Mouse (Mus musculus) MEL (cell line): ENCODE data around the gene Lnx1. TPM values are rescaled to one million over a fixed set of nuclear protein-coding genes. Genes with fewer than 3 reads are reported as not detected.

ENCODE experiments used
- DNase-seq: peaks from one replicate; pipeline ENCODE4 v3.0.0; 2011; ENCODE audit warnings: low read depth, low spot score
- H3K27ac ChIP-seq: 2 replicates; pipeline ENCODE4 v1.5.1; 2012; ENCODE audit warnings: low read depth, mild to moderate bottlenecking, control low read depth, low read length, moderate library complexity; ENCODE audit not compliant: control insufficient read depth
- H3K27me3 ChIP-seq, 2 experiments: fragments of 150-350 bp in 1 of 2; sonication (generic) in 1 of 2; 2 replicates each; pipeline ENCODE4 v1.6.1; 2012; ENCODE audit warnings: low read length in 2 of 2, mild to moderate bottlenecking in 2 of 2, improper control_type of control experiment in 1 of 2, moderate library complexity in 1 of 2; ENCODE audit not compliant: insufficient read depth in 2 of 2, control insufficient read depth in 1 of 2
- H3K36me3 ChIP-seq, 2 experiments: 2 replicates each; pipeline ENCODE4 v1.6.1; 2012 to 2014; ENCODE audit warnings: low read length in 2 of 2, improper control_type of control experiment in 1 of 2, inconsistent platforms in 1 of 2, mild to moderate bottlenecking in 1 of 2; ENCODE audit not compliant: insufficient read depth in 2 of 2, control insufficient read depth in 1 of 2
- H3K4me1 ChIP-seq, 2 experiments: fragments of 150-350 bp in 1 of 2; sonication (generic) in 1 of 2; 2 replicates each; pipeline ENCODE4 v1.6.1; 2012; ENCODE audit warnings: low read length in 2 of 2, improper control_type of control experiment in 1 of 2, mild to moderate bottlenecking in 1 of 2; ENCODE audit not compliant: insufficient read depth in 2 of 2, control insufficient read depth in 1 of 2
- H3K4me3 ChIP-seq, 2 experiments: fragments of 150-350 bp in 1 of 2; sonication (generic) in 1 of 2; 2 replicates each; pipeline ENCODE4 v1.5.1; 2012; ENCODE audit warnings: low read depth in 2 of 2, low read length in 2 of 2, mild to moderate bottlenecking in 2 of 2, moderate library complexity in 2 of 2, control low read depth in 1 of 2, improper control_type of control experiment in 1 of 2; ENCODE audit not compliant: control insufficient read depth in 1 of 2, insufficient read depth in 1 of 2
- H3K79me2 ChIP-seq: 2 replicates; pipeline ENCODE4 v1.6.1; 2012; ENCODE audit warnings: mild to moderate bottlenecking, low read length, moderate library complexity; ENCODE audit not compliant: control insufficient read depth, poor library complexity, insufficient read depth
- H3K9ac ChIP-seq: 2 replicates; pipeline ENCODE4 v1.6.1; 2012; ENCODE audit warnings: low read depth, mild to moderate bottlenecking, control low read depth, low read length, moderate library complexity; ENCODE audit not compliant: control insufficient read depth, poor library complexity, severe bottlenecking
- H3K9me3 ChIP-seq: fragments of 150-350 bp; sonication (generic); replicated peaks from 2 replicates; pipeline ENCODE4 v1.6.1; 2012; ENCODE audit warnings: mild to moderate bottlenecking, low read length, improper control_type of control experiment, moderate library complexity; ENCODE audit not compliant: insufficient read depth
- CHD1 ChIP-seq: IDR thresholded peaks from 2 replicates; pipeline ENCODE4 v1.6.1; 2012; ENCODE audit warnings: low read depth, mild to moderate bottlenecking, inconsistent platforms, low read length, improper control_type of control experiment
- CHD2 ChIP-seq: IDR thresholded peaks from 2 replicates; pipeline ENCODE4 v1.6.1; 2011; ENCODE audit warnings: low read length, improper control_type of control experiment
- CTCF ChIP-seq, 3 experiments: IDR thresholded peaks in 2 of 3; conservative IDR thresholded peaks in 1 of 3; 2 replicates each; pipeline ENCODE4 v1.5.1; 2011 to 2012; ENCODE audit warnings: low read length in 3 of 3, low read depth in 2 of 3, mild to moderate bottlenecking in 2 of 3, improper control_type of control experiment in 1 of 3, inconsistent platforms in 1 of 3, mixed read lengths in 1 of 3, moderate library complexity in 1 of 3; ENCODE audit not compliant: control insufficient read depth in 1 of 3, insufficient read depth in 1 of 3, poor library complexity in 1 of 3, severe bottlenecking in 1 of 3
- ETS1 ChIP-seq: IDR thresholded peaks from 2 replicates; pipeline ENCODE4 v1.6.1; 2012; ENCODE audit warnings: low read depth, mild to moderate bottlenecking, inconsistent platforms, low read length, improper control_type of control experiment, moderate library complexity
- GABPA ChIP-seq: IDR thresholded peaks from 2 replicates; pipeline ENCODE4 v1.6.1; 2012; ENCODE audit warnings: low read depth, mild to moderate bottlenecking, inconsistent platforms, low read length, improper control_type of control experiment, moderate library complexity
- GATA1 ChIP-seq: IDR thresholded peaks from 2 replicates; pipeline ENCODE4 v1.6.1; 2011; ENCODE audit warnings: low read depth, low read length, improper control_type of control experiment
- JUND ChIP-seq: IDR thresholded peaks from 2 replicates; pipeline ENCODE4 v1.6.1; 2011; ENCODE audit warnings: low read depth, mild to moderate bottlenecking, improper control_type of control experiment, low read length
- KAT2A ChIP-seq: conservative IDR thresholded peaks from 2 replicates; pipeline ENCODE4 v1.6.1; 2012; ENCODE audit warnings: low read depth, low read length, improper control_type of control experiment, inconsistent platforms
- MAFK ChIP-seq: IDR thresholded peaks from 2 replicates; pipeline ENCODE4 v1.6.1; 2011; ENCODE audit warnings: low read depth, mild to moderate bottlenecking, low read length, improper control_type of control experiment, borderline replicate concordance
- MAZ ChIP-seq: IDR thresholded peaks from 2 replicates; pipeline ENCODE4 v1.6.1; 2012; ENCODE audit warnings: low read depth, mild to moderate bottlenecking, inconsistent platforms, low read length, improper control_type of control experiment
- MXI1 ChIP-seq: IDR thresholded peaks from 2 replicates; pipeline ENCODE4 v1.6.1; 2011; ENCODE audit warnings: mild to moderate bottlenecking, low read depth, low read length, improper control_type of control experiment
- MYB ChIP-seq: IDR thresholded peaks from 2 replicates; pipeline ENCODE4 v1.6.1; 2011; ENCODE audit warnings: mild to moderate bottlenecking, low read depth, low read length, improper control_type of control experiment
- NELFE ChIP-seq: IDR thresholded peaks from 2 replicates; pipeline ENCODE4 v1.6.1; 2011; ENCODE audit warnings: low read depth, low read length, improper control_type of control experiment
- NRF1 ChIP-seq: IDR thresholded peaks from 2 replicates; pipeline ENCODE4 v1.6.1; 2014; ENCODE audit warnings: low read depth, mild to moderate bottlenecking, inconsistent platforms, low read length, improper control_type of control experiment, moderate library complexity; ENCODE audit not compliant: poor library complexity, insufficient read depth, severe bottlenecking
- POLR2A ChIP-seq, 2 experiments: IDR thresholded peaks; 2 replicates each; pipeline ENCODE4 v1.6.1; 2011 to 2012; ENCODE audit warnings: low read length in 2 of 2, mild to moderate bottlenecking in 2 of 2, control low read depth in 1 of 2, improper control_type of control experiment in 1 of 2, low read depth in 1 of 2, moderate library complexity in 1 of 2; ENCODE audit not compliant: control insufficient read depth in 1 of 2, insufficient read depth in 1 of 2, poor library complexity in 1 of 2
- POLR2AphosphoS2 ChIP-seq: IDR thresholded peaks from 2 replicates; pipeline ENCODE4 v1.6.1; 2011; ENCODE audit warnings: low read length, improper control_type of control experiment
- SIN3A ChIP-seq: IDR thresholded peaks from 2 replicates; pipeline ENCODE4 v1.6.1; 2012; ENCODE audit warnings: low read length, improper control_type of control experiment, inconsistent platforms
- TAL1 ChIP-seq: IDR thresholded peaks from 2 replicates; pipeline ENCODE4 v1.6.1; 2012; ENCODE audit warnings: mild to moderate bottlenecking, inconsistent platforms, low read length, moderate library complexity, mixed read lengths
- TCF12 ChIP-seq: IDR thresholded peaks from 2 replicates; pipeline ENCODE4 v1.6.1; 2014; ENCODE audit warnings: low read depth, mild to moderate bottlenecking, inconsistent platforms, low read length, improper control_type of control experiment, moderate library complexity
- USF1 ChIP-seq: IDR thresholded peaks from 2 replicates; pipeline ENCODE4 v1.6.1; 2014; ENCODE audit warnings: low read depth, mild to moderate bottlenecking, inconsistent platforms, low read length, improper control_type of control experiment, moderate library complexity
- ZC3H11A ChIP-seq: IDR thresholded peaks from 2 replicates; pipeline ENCODE4 v1.6.1; 2012; ENCODE audit warnings: low read depth, mild to moderate bottlenecking, inconsistent platforms, low read length, improper control_type of control experiment
- ZKSCAN1 ChIP-seq: IDR thresholded peaks from 2 replicates; pipeline ENCODE4 v1.6.1; 2012; ENCODE audit warnings: low read depth, mild to moderate bottlenecking, inconsistent platforms, low read length, improper control_type of control experiment, moderate library complexity
- ZMIZ1 ChIP-seq: IDR thresholded peaks from 2 replicates; pipeline ENCODE4 v1.6.1; 2012; ENCODE audit warnings: low read depth, mild to moderate bottlenecking, inconsistent platforms, low read length, improper control_type of control experiment, moderate library complexity
- polyA plus RNA-seq, 2 experiments: library from polyadenylated mRNA; stranded (reverse) in 1 of 2; unstranded in 1 of 2; fragments of >175 nt in 1 of 2; fragments of >200 nt in 1 of 2; gene quantifications; 2 replicates each; pipeline versions ENCODE4 v1.2.1 to v1.2.4; 2012; ENCODE audit warnings: low replicate concordance in 2 of 2, low read depth in 1 of 2; ENCODE audit not compliant: insufficient read length in 2 of 2, insufficient read depth in 1 of 2, missing spikeins in 1 of 2
- total RNA-seq: library from RNA; depleted of rRNA; stranded (reverse); fragments of 300-350 nt; gene quantifications from 2 replicates; pipeline ENCODE4 v1.2.3, GENCODE M21; 2012

The Lnx1 gene
- total and polyA plus RNA-seq, 3 experiments: 0.06 TPM; not detected in 2

- H3K4me3 ChIP-seq: no peak overlapping the region
- H3K27ac ChIP-seq: no peak overlapping the region
- no peak for DNase-seq
- H3K79me2 ChIP-seq: no peaks in the 10 kb centered on the region
- no peaks in the 10 kb centered on the region for H3K36me3 ChIP-seq
- no peak overlapping the region for H3K9ac ChIP-seq
- no peaks in the 10 kb centered on the region for H3K4me1 ChIP-seq
- H3K27me3 ChIP-seq: peaks cover 33 to 36% of the 10 kb centered on the region in 2 experiments
- no peaks in the 10 kb centered on the region for H3K9me3 ChIP-seq
- TF ChIP-seq NELFE (no peak), GABPA (no peak), KAT2A (no peak), MYB (no peak), ZMIZ1 (no peak), MAFK (no peak), ETS1 (no peak)
Measured at GRCm38 (mm10) chr5:74632369-74633114, 70.2 kb downstream of the Lnx1 start.

DNA sequence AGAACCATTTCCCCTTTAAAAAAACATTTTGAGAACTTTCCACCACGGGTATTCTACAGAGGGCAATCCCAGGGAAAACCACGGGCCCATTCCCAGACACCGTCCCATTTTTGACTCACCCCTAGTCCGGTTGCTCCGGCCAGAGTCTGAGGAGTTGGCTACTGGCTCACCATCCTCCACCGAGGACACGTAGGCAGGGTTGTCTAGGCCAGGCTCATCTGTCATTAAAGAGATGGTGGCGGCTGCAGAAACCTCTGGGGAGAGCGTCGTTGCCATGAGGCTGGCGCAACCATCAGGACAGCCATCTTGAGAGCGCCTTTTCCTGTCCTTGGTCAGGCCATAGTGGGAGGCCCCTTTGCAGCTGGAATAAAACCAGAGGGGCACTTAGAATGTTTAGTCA is 74.7 kb downstream of the Lnx1 start:
- Histone ChIP-seq H3K4me1 (no peaks in the 10 kb centered on the region), H3K9ac (no peak overlapping the region), H3K27me3 (peaks cover 18 to 24% of the 10 kb centered on the region in 2 experiments), H3K36me3 (no peaks in the 10 kb centered on the region), H3K79me2 (no peaks in the 10 kb centered on the region), H3K4me3 (no peak overlapping the region), H3K9me3 (no peaks in the 10 kb centered on the region), H3K27ac (no peak overlapping the region)
- no peak for TF ChIP-seq TCF12
- no peak for TF ChIP-seq MAZ
- no peak for TF ChIP-seq NELFE
- no peak for TF ChIP-seq JUND
- no peak for TF ChIP-seq GATA1
- no peak for TF ChIP-seq NRF1
- no peak for TF ChIP-seq ZC3H11A
- no peak for TF ChIP-seq TAL1
- TF ChIP-seq USF1: no peak
- no peak for DNase-seq

- no peak overlapping the region for H3K27ac ChIP-seq
- H3K4me3 ChIP-seq: no peak overlapping the region
- DNase-seq: no peak
- H3K27me3 ChIP-seq: peaks cover 15 to 16% of the 10 kb centered on the region in 2 experiments
- H3K4me1 ChIP-seq: no peaks in the 10 kb centered on the region
- H3K9ac ChIP-seq: no peak overlapping the region
- H3K9me3 ChIP-seq: no peaks in the 10 kb centered on the region
- no peaks in the 10 kb centered on the region for H3K79me2 ChIP-seq
- no peak for TF ChIP-seq NRF1
- TF ChIP-seq MXI1: no peak
- no peak for TF ChIP-seq CHD1
- no peak for TF ChIP-seq GABPA
- TF ChIP-seq POLR2A (IDR thresholded peaks at IDR 0.05; ENCODE audit: control insufficient read depth in 1 of 2, insufficient read depth in 1 of 2, low read depth in 1 of 2, low read length in 2 of 2, poor library complexity in 1 of 2): no peak
- TF ChIP-seq GATA1: no peak
- TF ChIP-seq CHD2: no peak
- no peak for TF ChIP-seq POLR2AphosphoS2
- no peak for TF ChIP-seq MAZ
- no peak for TF ChIP-seq ZKSCAN1
- no peak for TF ChIP-seq CTCF (IDR thresholded peaks at IDR 0.05 in 2 of 3, conservative IDR thresholded peaks at IDR 0.05 in 1 of 3; ENCODE audit: control insufficient read depth in 1 of 3, insufficient read depth in 1 of 3, low read depth in 2 of 3, low read length in 3 of 3, poor library complexity in 1 of 3, severe bottlenecking in 1 of 3)
- no peak for TF ChIP-seq SIN3A
- no peaks in the 10 kb centered on the region for H3K36me3 ChIP-seq
Measured at GRCm38 (mm10) chr5:74624385-74624784, 78.3 kb downstream of the Lnx1 start.
